Mouse (Mus musculus) small intestine, adult 10 weeks (tissue): Measurements from ENCODE around the gene Rpl13a. TPM values are rescaled to one million over a fixed set of nuclear protein-coding genes. Genes with fewer than 3 reads are reported as not detected.

Experiments used
- polyA plus RNA-seq: library from polyadenylated mRNA; stranded (reverse); fragments of 350-450 nt; fragmentation: Illumina TruSeq; extraction: RNeasy Lipid Tissue Mini Kit (QIAGEN cat#74804); gene quantifications from one replicate; pipeline ENCODE4 v1.2.3, GENCODE M21; 2014; ENCODE audit warnings: low replicate concordance

Rpl13a gene
- 181 TPM for polyA plus RNA-seq

DNA sequence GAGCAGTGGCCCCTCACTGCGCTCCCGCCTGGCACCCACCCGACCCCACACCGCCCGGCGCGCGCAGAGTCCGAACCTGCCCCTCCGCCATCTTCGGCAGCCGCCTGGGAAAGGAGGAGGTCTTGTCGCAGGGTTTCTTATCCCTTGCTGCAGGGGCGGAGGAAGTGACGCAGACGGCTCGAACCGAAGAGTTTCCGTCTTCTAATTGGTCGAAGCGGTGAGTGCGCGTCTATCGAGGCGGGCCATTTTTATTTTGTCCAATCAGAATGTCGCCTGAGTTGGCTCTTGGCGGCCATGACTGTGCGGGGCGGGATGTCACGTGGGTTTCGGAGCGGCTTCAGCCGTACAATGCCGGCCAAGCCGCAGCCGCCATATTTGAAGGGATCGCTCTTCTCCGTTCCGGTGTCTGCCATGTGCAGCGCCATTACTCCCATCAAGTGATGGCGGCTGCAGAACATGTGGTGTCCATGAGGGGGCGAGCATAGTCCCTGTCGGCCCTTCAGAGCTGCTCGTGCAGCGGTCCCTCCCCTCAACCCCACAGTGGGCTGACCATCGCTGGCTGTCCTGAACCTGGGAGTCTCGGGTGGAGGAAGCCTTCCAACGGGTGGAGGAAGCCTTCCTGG, at the start of gene Rpl13a:
Gene Rpl13a (minus strand): TSS at position 138 of the 623 bp plus-strand sequence.

DNA sequence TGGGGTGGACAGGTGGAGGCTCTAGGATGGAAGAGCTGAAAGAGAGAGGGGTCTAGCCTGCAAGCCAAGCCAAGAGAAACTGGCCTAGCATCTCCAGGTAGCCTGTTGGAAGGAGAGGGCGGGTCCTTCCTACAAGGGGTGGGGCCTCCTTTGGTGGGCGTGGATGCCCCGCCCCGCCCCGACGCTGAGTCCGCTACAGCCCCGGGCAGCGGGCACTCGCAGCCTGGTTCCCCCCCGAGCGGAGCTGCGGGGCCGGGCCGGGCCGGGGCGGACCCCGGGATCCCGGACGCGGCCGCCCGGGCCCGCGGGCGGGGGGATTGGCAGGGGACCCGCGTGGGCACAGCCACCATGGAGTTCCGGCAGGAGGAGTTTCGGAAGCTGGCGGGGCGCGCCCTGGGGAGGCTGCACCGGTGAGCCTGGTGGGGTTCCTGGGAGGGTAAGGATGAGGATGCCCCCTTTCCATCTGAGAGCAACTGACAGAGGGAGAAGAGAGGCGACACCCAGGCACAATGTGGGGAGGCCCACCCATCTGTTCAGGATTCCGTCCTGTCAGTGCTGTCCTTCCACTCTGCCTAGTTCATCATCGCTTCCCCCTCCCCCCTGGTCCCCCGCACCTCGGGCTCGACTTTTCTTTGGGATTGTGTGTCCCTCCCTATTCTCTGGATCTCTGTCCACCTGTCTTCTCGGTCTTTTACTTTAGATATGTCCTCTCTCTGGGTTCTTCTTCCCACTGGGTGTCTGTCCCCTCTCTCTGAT, 35.4 kb upstream of the Rpl13a start, which contains the start of gene Slc17a7:
Gene Slc17a7 (plus strand): TSS at position 215 of the 756 bp plus-strand sequence.

DNA sequence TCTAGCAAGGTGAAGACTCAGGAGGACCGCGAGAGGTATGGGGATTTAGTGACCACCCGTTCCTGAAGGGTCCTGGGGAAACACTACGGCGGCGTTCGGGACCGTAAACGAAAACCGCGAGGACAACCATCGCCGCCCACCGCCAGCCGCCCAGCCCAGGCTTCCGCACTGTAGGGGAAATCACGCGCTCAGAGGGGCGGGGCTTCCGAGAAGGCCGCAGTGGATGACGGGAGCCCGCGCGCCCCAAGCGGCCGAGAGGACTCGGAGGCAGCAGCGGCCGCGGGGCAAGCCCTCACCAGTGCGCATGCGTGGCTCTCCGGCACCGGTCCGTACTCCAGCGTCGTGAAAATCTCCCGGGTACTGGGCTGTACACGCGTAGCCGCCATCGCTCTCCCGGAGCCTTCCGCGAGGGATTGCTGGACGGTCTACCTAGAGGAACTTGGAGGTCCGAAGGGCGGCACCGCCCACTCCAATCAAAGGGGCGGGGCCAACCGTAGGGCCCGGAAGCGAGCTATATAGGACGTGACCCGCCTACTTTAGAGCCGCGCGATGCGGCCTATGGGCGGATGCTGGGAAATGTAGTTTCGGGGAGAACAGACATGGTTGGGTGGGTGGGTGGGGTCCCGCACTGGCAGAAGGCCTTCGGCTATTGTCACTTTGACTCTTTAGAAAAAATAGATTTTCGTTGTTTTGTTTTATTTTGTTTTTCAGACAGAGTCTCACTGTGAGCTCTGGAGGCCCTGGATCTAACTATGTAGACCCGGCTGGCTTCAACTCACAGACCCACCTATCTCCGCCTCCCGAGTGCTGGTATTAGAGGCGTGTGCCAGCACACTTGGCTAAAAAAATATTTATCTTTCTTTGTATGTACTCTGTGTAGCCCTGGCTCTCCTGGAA, 25.8 kb upstream of the Rpl13a start, which contains the start of the genes Pih1d1 and Aldh16a1:
Gene Pih1d1 (plus strand): TSS at position 208 of the 897 bp plus-strand sequence.
Gene Aldh16a1 (minus strand): TSS at position 489 of the 897 bp plus-strand sequence.

DNA sequence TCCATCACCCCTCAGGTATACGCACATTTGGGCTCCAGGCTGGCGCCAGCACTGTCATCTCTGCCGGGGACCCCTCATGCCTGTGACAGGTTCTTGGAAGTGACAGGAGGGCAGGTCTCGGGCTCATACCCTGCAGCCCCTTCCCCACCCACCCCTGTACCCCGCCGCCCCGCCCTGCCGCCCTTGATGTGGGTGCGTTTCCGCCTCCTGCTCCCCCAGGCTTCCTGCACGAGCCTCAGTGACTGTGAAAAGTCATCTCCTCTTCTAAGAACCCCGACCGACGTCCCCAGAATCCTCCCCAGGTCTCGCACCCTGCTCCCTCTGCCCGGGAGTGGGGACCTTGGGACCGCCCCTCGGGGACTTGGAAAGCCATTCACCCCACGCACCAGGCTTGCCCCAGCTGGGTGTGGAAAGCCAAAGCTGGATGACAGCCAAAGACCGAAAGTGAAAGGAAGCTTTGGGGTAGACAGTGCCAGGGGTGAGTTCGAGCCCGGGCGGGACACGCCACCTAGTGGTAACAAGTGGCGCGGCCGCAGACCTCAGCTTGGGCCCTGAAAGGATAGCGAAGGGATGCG, 7.5 kb upstream of the Rpl13a start, which contains the start of the genes Gm45713 and Flt3l:
Gene Gm45713 (minus strand): TSS at position 239 of the 575 bp plus-strand sequence.
Gene Flt3l (minus strand): TSS at position 440 of the 575 bp plus-strand sequence.

DNA sequence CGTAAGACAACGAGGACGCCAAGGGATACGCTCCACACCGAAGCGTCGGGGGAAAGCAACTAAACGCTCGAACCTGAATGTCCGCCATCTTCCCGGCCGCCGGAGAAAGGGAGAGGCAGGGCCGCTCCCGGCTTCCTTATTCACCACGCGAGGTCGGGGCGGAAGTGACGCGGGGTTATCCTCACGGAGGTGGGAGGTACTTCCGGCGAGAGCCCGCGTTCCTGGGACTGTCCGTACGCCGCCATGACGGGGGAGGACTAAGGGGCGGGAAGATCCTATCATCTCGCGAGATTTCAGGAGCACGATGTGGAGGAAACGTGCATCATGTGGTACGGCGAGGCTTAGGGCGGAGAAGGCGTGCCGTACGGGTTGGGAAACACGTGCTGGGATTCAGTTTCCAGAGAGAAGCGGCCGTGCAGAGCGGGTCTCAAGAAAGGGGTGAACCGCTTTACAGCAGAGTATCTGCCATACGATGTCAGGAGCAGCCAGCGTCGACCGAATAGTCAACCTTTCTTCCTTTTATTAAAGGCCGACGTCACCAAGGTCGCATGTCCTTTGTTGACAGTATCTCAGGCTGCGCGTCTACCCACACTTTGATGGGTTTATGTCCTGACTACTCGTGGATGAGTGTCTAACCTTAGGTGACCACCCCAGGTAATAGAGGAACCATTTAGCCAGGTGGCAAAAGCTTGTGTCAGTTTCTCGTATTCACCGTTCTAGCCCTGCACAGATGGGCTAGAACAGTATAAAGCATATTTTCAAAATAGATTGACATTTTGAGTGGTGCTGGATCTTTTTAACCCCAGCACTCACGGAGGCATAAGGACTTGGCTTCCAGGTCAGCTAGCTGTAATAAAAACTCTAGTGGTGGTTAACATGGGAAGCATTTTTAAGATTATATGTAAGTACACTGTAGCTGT, 4.1 kb downstream of the Rpl13a start, which contains the start of gene Rps11:
Gene Rps11 (minus strand): TSS at position 216 of the 920 bp plus-strand sequence.

DNA sequence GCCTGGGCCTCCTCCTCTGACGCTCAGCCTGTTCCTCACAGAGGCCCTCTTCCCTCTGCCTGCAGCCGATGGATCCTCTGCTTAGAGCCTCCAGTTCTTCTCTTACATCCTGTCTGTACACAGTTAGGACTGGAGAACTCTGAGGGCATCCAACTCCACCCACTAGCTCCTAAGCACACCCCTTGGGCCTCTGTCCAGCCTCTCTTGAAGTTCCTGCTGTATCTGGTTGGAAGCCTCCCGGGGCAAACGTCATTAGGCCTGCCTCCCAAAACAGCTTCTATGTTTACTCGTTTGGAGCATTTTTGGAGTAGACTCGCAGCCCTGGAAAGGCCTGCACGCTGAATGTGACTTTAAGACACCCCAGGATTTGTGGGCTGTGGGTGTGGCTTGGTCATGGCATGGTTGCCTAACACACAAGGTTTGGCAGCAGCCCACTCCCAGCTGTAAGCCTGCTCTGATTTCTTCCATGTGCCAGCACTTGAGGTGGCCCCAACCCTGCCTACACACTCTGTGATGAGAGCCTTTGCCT, 24.8 kb downstream of the Rpl13a start, which contains the start of gene Fcgrt:
Gene Fcgrt (minus strand): TSS at position 200 of the 529 bp plus-strand sequence.

DNA sequence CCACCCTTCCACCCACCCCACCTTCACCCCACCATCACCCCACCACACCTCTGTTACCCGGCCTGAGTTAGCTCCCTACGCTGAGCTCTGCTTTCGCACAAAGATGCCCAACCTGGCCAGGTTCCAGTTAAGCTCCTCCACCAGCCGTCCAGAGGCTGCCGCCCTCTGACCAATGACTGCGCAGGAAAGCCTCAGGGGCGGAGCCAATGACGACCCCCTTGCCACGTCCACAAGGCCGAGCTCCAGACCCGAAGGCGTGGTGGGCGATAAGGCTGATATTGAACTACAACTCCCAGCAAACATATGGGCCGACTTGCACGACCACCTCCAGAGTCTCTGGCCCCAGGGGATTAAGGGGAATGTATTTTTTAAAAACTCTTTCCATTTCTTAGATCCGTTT, 36.5 kb downstream of the Rpl13a start, which contains the start of gene Rcn3:
Gene Rcn3 (minus strand): TSS at position 174 of the 400 bp plus-strand sequence.

Other genes starting within 250 kb of the Rpl13a start
- gene Med25, start 236.0 kb downstream of the Rpl13a start, polyA plus RNA-seq, result 1.3 TPM
- 0.48 TPM for gene Fuz, start 232.7 kb downstream of the Rpl13a start, polyA plus RNA-seq
- 9.8 TPM for gene Ap2a1, start 199.3 kb downstream of the Rpl13a start, polyA plus RNA-seq
- gene Tsks, start 185.6 kb downstream of the Rpl13a start, polyA plus RNA-seq, result not detected
- 0.15 TPM for gene Cpt1c, start 153.9 kb downstream of the Rpl13a start, polyA plus RNA-seq
- gene Prmt1, start 142.2 kb downstream of the Rpl13a start, polyA plus RNA-seq, result 2.3 TPM
- 11.1 TPM for gene Irf3, start 131.1 kb downstream of the Rpl13a start, polyA plus RNA-seq
- gene Bcl2l12, start 130.0 kb downstream of the Rpl13a start, polyA plus RNA-seq, result not detected
- gene Scaf1, start 112.4 kb downstream of the Rpl13a start, polyA plus RNA-seq, result 2.0 TPM
- gene Rras, start 110.8 kb downstream of the Rpl13a start, polyA plus RNA-seq, result 1.1 TPM
- not detected for gene Prr12, start 75.9 kb downstream of the Rpl13a start, polyA plus RNA-seq
- gene Nosip, start 66.3 kb downstream of the Rpl13a start, polyA plus RNA-seq, result 4.6 TPM
- 9.4 TPM for gene Prrg2, start 66.1 kb downstream of the Rpl13a start, polyA plus RNA-seq
- gene Rcn3, start 36.5 kb downstream of the Rpl13a start, polyA plus RNA-seq, result not detected
- 3.7 TPM for gene Fcgrt, start 24.9 kb downstream of the Rpl13a start, polyA plus RNA-seq
- 126 TPM for gene Rps11, start 4.3 kb downstream of the Rpl13a start, polyA plus RNA-seq
- not detected for gene Gm45713, start 7.5 kb upstream of the Rpl13a start, polyA plus RNA-seq
- 13.9 TPM for gene Flt3l, start 7.7 kb upstream of the Rpl13a start, polyA plus RNA-seq
- not detected for gene Pih1d1, start 25.5 kb upstream of the Rpl13a start, polyA plus RNA-seq
- gene Aldh16a1, start 25.8 kb upstream of the Rpl13a start, polyA plus RNA-seq, result 13.8 TPM
- gene Slc17a7, start 35.2 kb upstream of the Rpl13a start, polyA plus RNA-seq, result not detected
- not detected for gene Gfy, start 50.8 kb upstream of the Rpl13a start, polyA plus RNA-seq
- not detected for gene Pth2, start 52.2 kb upstream of the Rpl13a start, polyA plus RNA-seq
- gene Ccdc155, start 76.1 kb upstream of the Rpl13a start, polyA plus RNA-seq, result not detected
- not detected for gene Dkkl1, start 83.4 kb upstream of the Rpl13a start, polyA plus RNA-seq
- 1.7 TPM for gene Tead2, start 87.0 kb upstream of the Rpl13a start, polyA plus RNA-seq
- gene Cd37, start 110.4 kb upstream of the Rpl13a start, polyA plus RNA-seq, result 2.0 TPM
- not detected for gene Slc6a16, start 112.3 kb upstream of the Rpl13a start, polyA plus RNA-seq
- not detected for gene Slc6a21, start 148.8 kb upstream of the Rpl13a start, polyA plus RNA-seq
- 3.0 TPM for gene Trpm4, start 205.0 kb upstream of the Rpl13a start, polyA plus RNA-seq
- gene Hrc, start 206.5 kb upstream of the Rpl13a start, polyA plus RNA-seq, result not detected
- not detected for gene Ppfia3, start 238.3 kb upstream of the Rpl13a start, polyA plus RNA-seq
- not detected for gene Lin7b, start 241.8 kb upstream of the Rpl13a start, polyA plus RNA-seq